Mouse (Mus musculus): Measurements from ENCODE around the gene Hspbp1. TPM values are rescaled to one million over a fixed set of nuclear protein-coding genes. Genes with fewer than 3 reads are reported as not detected.

The Hspbp1 gene
- 10 to 100 TPM; 33.8 to 38.5 TPM for total RNA-seq (2021)
- long read RNA-seq, experiment 1, transcript Hspbp1-201 (8 exons, 1,593 nt), result major isoform, 5 of 56 reads
- long read RNA-seq, experiment 1, partial matches to known transcripts, result 7 of 56 reads
- long read RNA-seq, experiment 1, other reads (novel, unspliced or antisense), result 44 of 56 reads
- long read RNA-seq, experiment 2, partial matches to known transcripts, result 3 of 16 reads
- long read RNA-seq, experiment 2, other reads (novel, unspliced or antisense), result 11 of 16 reads

GRCm38 (mm10) chr7:4684632-4685417, at the start of gene Hspbp1:
Gene Hspbp1, minus strand, starts transcription at chr7:4685068.
- peak; percentile 96 to 98 for DNase-seq

GRCm38 (mm10) chr7:4732968-4733392, 48.1 kb upstream of the Hspbp1 start:
- DNase-seq, result no peak

- no peak for DNase-seq
Measured at GRCm38 (mm10) chr7:4731090-4731489, 46.2 kb upstream of the Hspbp1 start.

- no peak for DNase-seq
Measured at GRCm38 (mm10) chr7:4725169-4725568, 40.3 kb upstream of the Hspbp1 start, which contains the start of gene Tmem150b. Gene Tmem150b, minus strand, starts transcription at chr7:4725249.

- DNase-seq, result peak in 1 of 2 experiments; percentile 46
Measured at GRCm38 (mm10) chr7:4724359-4724758, 39.5 kb upstream of the Hspbp1 start.

- DNase-seq, result peak; percentile 36 to 43
Measured at GRCm38 (mm10) chr7:4723508-4723907, 38.6 kb upstream of the Hspbp1 start.

- no peak for DNase-seq
Measured at GRCm38 (mm10) chr7:4719276-4719675, 34.4 kb upstream of the Hspbp1 start.

- DNase-seq, result no peak
Measured at GRCm38 (mm10) chr7:4716955-4717354, 32.1 kb upstream of the Hspbp1 start.

GRCm38 (mm10) chr7:4712594-4712993, 27.7 kb upstream of the Hspbp1 start:
- DNase-seq, result no peak

- peak; percentile 15 to 49 for DNase-seq
Measured at GRCm38 (mm10) chr7:4705098-4705497, 20.2 kb upstream of the Hspbp1 start.

- DNase-seq, result no peak
Measured at GRCm38 (mm10) chr7:4703195-4703594, 18.3 kb upstream of the Hspbp1 start.

GRCm38 (mm10) chr7:4702334-4702733, 17.5 kb upstream of the Hspbp1 start:
- no peak for DNase-seq

- DNase-seq, result no peak
Measured at GRCm38 (mm10) chr7:4693004-4693403, 8.1 kb upstream of the Hspbp1 start.

GRCm38 (mm10) chr7:4690951-4691653, 6.2 kb upstream of the Hspbp1 start:
- peak in 1 of 2 experiments; percentile 13 for DNase-seq

- DNase-seq, result peak; percentile 43 to 51
Measured at GRCm38 (mm10) chr7:4690387-4690786, 5.5 kb upstream of the Hspbp1 start, which contains the start of gene Brsk1. Gene Brsk1, plus strand, starts transcription at chr7:4690604.

GRCm38 (mm10) chr7:4684203-4684602, 665 bp downstream of the Hspbp1 start:
- DNase-seq, result no peak

- no peak for DNase-seq
Measured at GRCm38 (mm10) chr7:4683307-4683706, 1.6 kb downstream of the Hspbp1 start.

GRCm38 (mm10) chr7:4675200-4675599, 9.7 kb downstream of the Hspbp1 start:
- DNase-seq, result no peak

- DNase-seq, result no peak
Measured at GRCm38 (mm10) chr7:4674114-4674731, 10.6 kb downstream of the Hspbp1 start.

GRCm38 (mm10) chr7:4671956-4672355, 12.9 kb downstream of the Hspbp1 start:
- no peak for DNase-seq

- DNase-seq, result no peak
Measured at GRCm38 (mm10) chr7:4670655-4671255, 14.1 kb downstream of the Hspbp1 start.

- no peak for DNase-seq
Measured at GRCm38 (mm10) chr7:4669156-4669555, 15.7 kb downstream of the Hspbp1 start.

All from heart, adult 18-20 months (tissue).